Mouse (Mus musculus): Measurements from ENCODE around the gene Crtap.

GRCm38 (mm10) chr9:114384691-114385090 is 5.8 kb downstream of the Crtap start:
- TF ChIP-seq CTCF (IDR thresholded peaks at IDR 0.05) (no peak), EP300 (IDR thresholded peaks at IDR 0.05; ENCODE audit: insufficient read depth, low read depth, low read length) (no peak), POLR2A (IDR thresholded peaks at IDR 0.05; ENCODE audit: insufficient read depth, low read depth, low read length) (no peak)
